Mouse (Mus musculus) kidney, embryonic 14.5 days (tissue): ENCODE data around the gene Kng1. TPM values are rescaled to one million over a fixed set of nuclear protein-coding genes. Genes with fewer than 3 reads are reported as not detected.
"Not testable (repeated sequence)": the region's sequence is repeated elsewhere in the genome, so short reads cannot be mapped to it uniquely, and the experiment has no call there.

Experiments used
- ATAC-seq: fragments of 200-750 bp; cut with Nextera tagmentation; 2 replicates; pipeline ENCODE4 v1.8.0; 2017; ENCODE audit warnings: moderate number of reproducible peaks, mild to moderate bottlenecking, moderate TSS enrichment, moderate library complexity; ENCODE audit not compliant: low FRiP score, low TSS enrichment
- H3K27ac ChIP-seq: fragments of 300-500 bp; sonication (generic); 2 replicates; pipeline ENCODE4 v1.5.1; 2014; ENCODE audit warnings: low read depth, mild to moderate bottlenecking, low read length, moderate library complexity, mixed read lengths
- H3K27me3 ChIP-seq: fragments of 300-500 bp; sonication (generic); 2 replicates; pipeline ENCODE4 v1.6.1; 2014; ENCODE audit warnings: mild to moderate bottlenecking, low read length; ENCODE audit not compliant: control insufficient read depth, insufficient read depth
- H3K36me3 ChIP-seq: fragments of 300-500 bp; sonication (generic); 2 replicates; pipeline ENCODE4 v1.6.1; 2014; ENCODE audit warnings: low read length, mixed read lengths; ENCODE audit not compliant: control insufficient read depth, insufficient read depth
- H3K4me1 ChIP-seq: fragments of 300-500 bp; sonication (generic); 2 replicates; pipeline ENCODE4 v1.6.1; 2014; ENCODE audit warnings: low read length, mixed read lengths; ENCODE audit not compliant: control insufficient read depth, insufficient read depth
- H3K4me2 ChIP-seq: fragments of 300-500 bp; sonication (generic); replicated peaks from 2 replicates; pipeline ENCODE4 v1.6.1; 2014; ENCODE audit warnings: low read depth, mild to moderate bottlenecking, low read length
- H3K4me3 ChIP-seq: fragments of 300-500 bp; sonication (generic); 2 replicates; pipeline ENCODE4 v1.5.1; 2014; ENCODE audit warnings: mild to moderate bottlenecking, low read length
- H3K9ac ChIP-seq: fragments of 300-500 bp; sonication (generic); 2 replicates; pipeline ENCODE4 v1.6.1; 2014; ENCODE audit warnings: low read depth, mild to moderate bottlenecking, low read length, moderate library complexity
- H3K9me3 ChIP-seq: fragments of 300-500 bp; sonication (generic); 2 replicates; pipeline ENCODE4 v1.6.1; 2016; ENCODE audit warnings: low read length; ENCODE audit not compliant: control insufficient read depth
- WGBS: fragments of 180-500 bp; shearing (Covaris S2); extraction: QIAGEN DNeasy Blood & Tissue Kit; methylation state at CpG from one replicate; pipeline ENCODE4 v1.1.7; 2014; 5-methylcytosine and 5-hydroxymethylcytosine counted together
- polyA plus RNA-seq: library from polyadenylated mRNA; unstranded; fragments of >200 nt; fragmentation: Nextera tagmentation; extraction: Ambion mirVana; gene quantifications from 2 replicates; pipeline ENCODE4 v1.2.1, GENCODE M21; 2014

Gene Kng1
- polyA plus RNA-seq, 1 experiment from 2014 or later = 0.49 TPM

- H3K27ac ChIP-seq, H3K9me3 ChIP-seq, H3K27me3 ChIP-seq, H3K4me1 ChIP-seq, H3K4me2 ChIP-seq, ATAC-seq, H3K36me3 ChIP-seq, H3K9ac ChIP-seq, H3K4me3 ChIP-seq: not testable (repeated sequence)
- WGBS = 75% methylated on average over 8 of the region's 8 CpGs
Measured at GRCm38 (mm10) chr16:23087159-23087558, 29.5 kb downstream of the Kng1 start.

- not testable (repeated sequence) for H3K9ac ChIP-seq, H3K27ac ChIP-seq, H3K27me3 ChIP-seq, H3K9me3 ChIP-seq, H3K36me3 ChIP-seq, H3K4me2 ChIP-seq, H3K4me3 ChIP-seq, ATAC-seq, H3K4me1 ChIP-seq
- WGBS = 40% methylated on average over 4 of the region's 4 CpGs
Measured at GRCm38 (mm10) chr16:23087712-23088111, 30.0 kb downstream of the Kng1 start.

GRCm38 (mm10) chr16:23088491-23088890, 30.8 kb downstream of the Kng1 start:
- not testable (repeated sequence) for ATAC-seq, H3K4me3 ChIP-seq, H3K27ac ChIP-seq, H3K9me3 ChIP-seq, H3K36me3 ChIP-seq, H3K9ac ChIP-seq, H3K4me1 ChIP-seq, H3K4me2 ChIP-seq, H3K27me3 ChIP-seq
- 88% methylated on average over 1 of the region's 1 CpGs for WGBS

- not testable (repeated sequence) for H3K27ac ChIP-seq, H3K36me3 ChIP-seq, H3K4me1 ChIP-seq, H3K9ac ChIP-seq, H3K27me3 ChIP-seq, H3K9me3 ChIP-seq, H3K4me2 ChIP-seq, H3K4me3 ChIP-seq, ATAC-seq
Measured at GRCm38 (mm10) chr16:23091345-23091744, 33.7 kb downstream of the Kng1 start.

GRCm38 (mm10) chr16:23093321-23093953, 35.8 kb downstream of the Kng1 start:
- no peak overlapping the region for H3K4me2 ChIP-seq
- no peaks in the 10 kb centered on the region for H3K4me1 ChIP-seq
- WGBS = 78% methylated on average over 13 of the region's 13 CpGs
- H3K27ac ChIP-seq = no peak overlapping the region
- ATAC-seq = no peak
- no peaks in the 10 kb centered on the region for H3K27me3 ChIP-seq
- H3K9me3 ChIP-seq = no peaks in the 10 kb centered on the region
- H3K9ac ChIP-seq = no peak overlapping the region
- H3K36me3 ChIP-seq = no peaks in the 10 kb centered on the region
- no peak overlapping the region for H3K4me3 ChIP-seq

GRCm38 (mm10) chr16:23094136-23094535, 36.5 kb downstream of the Kng1 start:
- Histone ChIP-seq H3K9me3 (no peaks in the 10 kb centered on the region), H3K36me3 (no peaks in the 10 kb centered on the region), H3K27ac (no peak overlapping the region), H3K9ac (no peak overlapping the region), H3K4me3 (no peak overlapping the region), H3K27me3 (no peaks in the 10 kb centered on the region), H3K4me1 (no peaks in the 10 kb centered on the region), H3K4me2 (no peak overlapping the region)
- 90% methylated on average over 6 of the region's 6 CpGs for WGBS
- ATAC-seq = no peak

- WGBS = 92% methylated on average over 5 of the region's 5 CpGs
- not testable (repeated sequence) for H3K27me3 ChIP-seq, H3K27ac ChIP-seq, H3K4me1 ChIP-seq, H3K9ac ChIP-seq, H3K4me2 ChIP-seq, H3K9me3 ChIP-seq, H3K4me3 ChIP-seq, H3K36me3 ChIP-seq, ATAC-seq
Measured at GRCm38 (mm10) chr16:23095581-23095980, 37.9 kb downstream of the Kng1 start.

- not testable (repeated sequence) for H3K9ac ChIP-seq, H3K27ac ChIP-seq, H3K4me3 ChIP-seq, H3K4me2 ChIP-seq, H3K27me3 ChIP-seq, H3K4me1 ChIP-seq, H3K36me3 ChIP-seq, H3K9me3 ChIP-seq, ATAC-seq
- 71% methylated on average over 1 of the region's 1 CpGs for WGBS
Measured at GRCm38 (mm10) chr16:23096886-23097285, 39.2 kb downstream of the Kng1 start.

- H3K4me3 ChIP-seq, H3K27me3 ChIP-seq, H3K4me1 ChIP-seq, H3K27ac ChIP-seq, H3K9ac ChIP-seq, H3K36me3 ChIP-seq, ATAC-seq, H3K9me3 ChIP-seq, H3K4me2 ChIP-seq: not testable (repeated sequence)
- 85% methylated on average over 8 of the region's 8 CpGs for WGBS
Measured at GRCm38 (mm10) chr16:23097290-23098104, 39.8 kb downstream of the Kng1 start.
